Mouse (Mus musculus): ENCODE data around the gene Cirbp.

- TF ChIP-seq ZNF384 (IDR thresholded peaks at IDR 0.05; ENCODE audit: low read depth, low read length): no peak
- no peak for TF ChIP-seq HCFC1 (IDR thresholded peaks at IDR 0.05; ENCODE audit: borderline replicate concordance, insufficient read depth, low read length)
- no peak for TF ChIP-seq MAFK (IDR thresholded peaks at IDR 0.05; ENCODE audit: insufficient read depth, low read depth, low read length)
- TF ChIP-seq ZC3H11A (IDR thresholded peaks at IDR 0.05; ENCODE audit: borderline replicate concordance, low read depth, low read length): no peak
These were observed 1.4 kb upstream of the Cirbp start for GRCm38 (mm10) chr10:80164161-80164997.

All from ES-E14 (cell line).